Mouse (Mus musculus): ENCODE measurements around the gene Galnt14.

The Galnt14 gene

GRCm38 (mm10) chr17:73572440-73572839 lies 137.8 kb downstream of the Galnt14 start:
- DNase-seq (ENCODE audit: low read depth, low spot score), result peak; percentile 10

- no peak for DNase-seq (ENCODE audit: low read depth, low spot score)
Observed at GRCm38 (mm10) chr17:73571961-73572360, 138.3 kb downstream of the Galnt14 start.

- DNase-seq (ENCODE audit: low read depth, low spot score), result no peak
Observed at GRCm38 (mm10) chr17:73568204-73568603, 142.0 kb downstream of the Galnt14 start.

GRCm38 (mm10) chr17:73561149-73561548 lies 149.1 kb downstream of the Galnt14 start:
- no peak for DNase-seq (ENCODE audit: low read depth, low spot score)

GRCm38 (mm10) chr17:73560208-73560784 lies 150.0 kb downstream of the Galnt14 start:
- no peak for DNase-seq (ENCODE audit: low read depth, low spot score)

- no peak for DNase-seq (ENCODE audit: low read depth, low spot score)
Observed at GRCm38 (mm10) chr17:73559498-73559897, 150.8 kb downstream of the Galnt14 start.

- no peak for DNase-seq (ENCODE audit: low read depth, low spot score)
Observed at GRCm38 (mm10) chr17:73557101-73557500, 153.2 kb downstream of the Galnt14 start.

- no peak for DNase-seq (ENCODE audit: low read depth, low spot score)
Observed at GRCm38 (mm10) chr17:73556436-73556835, 153.8 kb downstream of the Galnt14 start.

- DNase-seq (ENCODE audit: low read depth, low spot score), result no peak
Observed at GRCm38 (mm10) chr17:73554668-73555067, 155.6 kb downstream of the Galnt14 start.

GRCm38 (mm10) chr17:73548783-73549566 lies 161.3 kb downstream of the Galnt14 start:
- DNase-seq (ENCODE audit: low read depth, low spot score), result no peak

- no peak for DNase-seq (ENCODE audit: low read depth, low spot score)
Observed at GRCm38 (mm10) chr17:73548119-73548518, 162.1 kb downstream of the Galnt14 start.

- no peak for DNase-seq (ENCODE audit: low read depth, low spot score)
Observed at GRCm38 (mm10) chr17:73547483-73547882, 162.8 kb downstream of the Galnt14 start.

GRCm38 (mm10) chr17:73541911-73542310 lies 168.3 kb downstream of the Galnt14 start:
- no peak for DNase-seq (ENCODE audit: low read depth, low spot score)

- DNase-seq (ENCODE audit: low read depth, low spot score), result no peak
Observed at GRCm38 (mm10) chr17:73541233-73541570, 169.1 kb downstream of the Galnt14 start.

- no peak for DNase-seq (ENCODE audit: low read depth, low spot score)
Observed at GRCm38 (mm10) chr17:73540409-73541232, 169.6 kb downstream of the Galnt14 start.

- no peak for DNase-seq (ENCODE audit: low read depth, low spot score)
Observed at GRCm38 (mm10) chr17:73531896-73532295, 178.4 kb downstream of the Galnt14 start.

- DNase-seq (ENCODE audit: low read depth, low spot score), result no peak
Observed at GRCm38 (mm10) chr17:73522169-73522568, 188.1 kb downstream of the Galnt14 start.

- no peak for DNase-seq (ENCODE audit: low read depth, low spot score)
Observed at GRCm38 (mm10) chr17:73519350-73519749, 190.9 kb downstream of the Galnt14 start.

GRCm38 (mm10) chr17:73518359-73518758 lies 191.9 kb downstream of the Galnt14 start:
- DNase-seq (ENCODE audit: low read depth, low spot score), result no peak

- no peak for DNase-seq (ENCODE audit: low read depth, low spot score)
Observed at GRCm38 (mm10) chr17:73515506-73515905, 194.7 kb downstream of the Galnt14 start.

GRCm38 (mm10) chr17:73514862-73515261 lies 195.4 kb downstream of the Galnt14 start:
- no peak for DNase-seq (ENCODE audit: low read depth, low spot score)

- no peak for DNase-seq (ENCODE audit: low read depth, low spot score)
Observed at GRCm38 (mm10) chr17:73514258-73514657, 196.0 kb downstream of the Galnt14 start.

Measured in ZHBTc4 (cell line).